Mouse (Mus musculus): ENCODE data around the gene Insl3.

Insl3 gene

DNA sequence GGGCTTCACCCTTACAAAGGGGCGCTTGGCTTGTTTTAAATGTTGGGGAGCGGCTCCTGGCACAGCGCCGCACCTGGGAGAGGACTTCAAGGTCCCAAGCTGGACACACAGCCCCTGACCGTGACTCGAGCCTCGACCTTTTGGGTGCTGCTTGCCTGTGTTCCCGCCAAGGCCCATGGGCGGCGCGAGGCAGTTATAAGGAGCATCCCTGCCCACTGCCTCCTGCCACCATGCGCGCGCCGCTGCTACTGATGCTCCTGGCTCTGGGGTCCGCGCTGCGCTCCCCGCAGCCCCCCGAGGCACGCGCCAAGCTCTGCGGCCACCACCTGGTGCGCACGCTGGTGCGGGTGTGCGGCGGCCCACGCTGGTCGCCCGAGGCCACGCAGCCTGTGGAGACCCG, at the start of gene Insl3:
Gene Insl3 (plus strand): TSS at position 187 of the 400 bp plus-strand sequence.
- in situ Hi-C loops (cut with MboI; ENCODE audit: low pct_unique_long_range_greater_than_20kb in 1 of 2, low sequenced_read_pairs in 2 of 2, unreplicated experiment in 1 of 2): no loop called here

DNA sequence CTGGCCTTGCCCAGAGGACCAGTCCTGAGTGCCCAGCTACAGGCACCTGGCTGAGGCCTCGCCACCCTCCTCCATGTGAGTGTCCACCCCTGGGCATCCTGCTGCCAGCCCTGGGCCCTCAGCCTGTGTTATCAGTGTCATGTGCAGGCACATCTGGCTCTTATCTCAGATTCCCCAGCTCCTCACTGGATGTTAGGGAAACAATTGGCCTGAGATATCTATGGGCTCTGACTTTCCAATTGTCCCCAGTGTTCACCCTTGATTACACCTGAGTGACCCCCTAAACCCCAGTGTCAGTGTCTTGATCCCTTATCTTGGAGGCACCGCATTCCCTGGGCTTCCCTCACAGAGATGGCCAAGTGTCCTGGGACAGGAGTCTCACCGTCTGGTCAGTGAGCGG, 49.7 kb upstream of the Insl3 start:
- in situ Hi-C loops (cut with MboI; ENCODE audit: low pct_unique_long_range_greater_than_20kb in 1 of 2, low sequenced_read_pairs in 2 of 2, unreplicated experiment in 1 of 2): loop anchor here in 1 of 2 experiments (10.0 kb wide), 1 partner anchor 75 kb away; the partner anchor contains the start of genes Nxnl1 and Slc27a1

DNA sequence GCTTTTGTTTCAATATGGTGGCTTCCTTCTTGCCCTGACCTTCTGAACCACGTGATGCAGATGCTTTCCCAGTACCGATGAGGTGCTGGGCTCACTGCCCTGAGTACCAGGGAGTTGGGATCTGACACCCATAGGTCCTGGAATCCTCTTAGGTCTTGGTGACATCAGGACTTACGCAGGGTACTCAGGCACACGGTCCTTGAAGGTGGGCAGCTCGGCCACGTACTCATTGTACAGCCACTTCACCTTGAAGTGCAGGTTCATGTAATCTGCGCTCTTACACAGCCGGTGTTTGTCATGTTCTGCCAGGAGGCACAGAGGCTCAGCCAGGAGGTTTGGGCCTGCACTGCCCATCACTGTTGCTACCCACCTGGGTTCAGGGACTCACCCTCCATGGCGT, 43.5 kb upstream of the Insl3 start:
- in situ Hi-C loops (cut with MboI; ENCODE audit: low pct_unique_long_range_greater_than_20kb in 1 of 2, low sequenced_read_pairs in 2 of 2, unreplicated experiment in 1 of 2): no loop called here

DNA sequence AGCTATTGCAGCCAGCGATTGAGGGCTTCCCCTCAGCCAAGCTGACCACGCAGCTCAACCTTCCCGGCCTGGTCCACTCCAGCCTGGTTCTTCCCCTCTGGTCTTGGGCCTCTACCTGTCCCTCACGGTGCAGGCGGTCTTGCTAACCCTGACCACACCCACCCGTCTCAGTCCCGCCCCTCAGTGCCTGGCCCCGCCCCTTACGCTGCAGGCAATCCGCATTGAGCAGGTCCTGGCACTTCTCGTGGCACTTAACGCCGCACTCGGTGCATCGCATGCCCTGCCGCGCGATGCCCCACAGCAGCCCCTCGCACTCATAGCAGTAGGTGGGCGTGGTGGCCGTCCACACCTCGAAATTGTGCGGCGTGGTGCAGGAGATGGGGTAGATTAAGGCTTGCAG, 34.4 kb upstream of the Insl3 start:
- in situ Hi-C loops (cut with MboI; ENCODE audit: low pct_unique_long_range_greater_than_20kb in 1 of 2, low sequenced_read_pairs in 2 of 2, unreplicated experiment in 1 of 2): no loop called here

DNA sequence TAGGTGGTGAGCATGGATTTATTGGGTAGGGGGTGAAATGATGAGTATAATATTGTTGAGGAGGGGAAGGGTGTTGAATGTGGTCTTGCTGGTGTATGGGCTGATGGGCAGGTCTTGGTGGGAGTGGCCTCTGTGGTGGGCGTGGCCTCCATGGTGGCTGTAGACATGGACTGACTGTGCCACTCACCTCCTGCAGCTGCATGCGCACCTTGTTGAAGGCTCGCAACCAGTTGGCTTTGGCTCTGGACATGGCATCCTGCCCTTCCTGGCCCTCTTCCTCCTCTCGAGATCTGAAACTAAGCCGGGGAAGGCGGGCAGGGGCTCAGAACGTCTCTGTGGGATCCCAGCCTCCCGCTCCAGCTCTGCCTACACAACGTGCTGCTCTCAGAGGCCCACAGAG, 31.2 kb upstream of the Insl3 start:
- in situ Hi-C loops (cut with MboI; ENCODE audit: low pct_unique_long_range_greater_than_20kb in 1 of 2, low sequenced_read_pairs in 2 of 2, unreplicated experiment in 1 of 2): no loop called here

DNA sequence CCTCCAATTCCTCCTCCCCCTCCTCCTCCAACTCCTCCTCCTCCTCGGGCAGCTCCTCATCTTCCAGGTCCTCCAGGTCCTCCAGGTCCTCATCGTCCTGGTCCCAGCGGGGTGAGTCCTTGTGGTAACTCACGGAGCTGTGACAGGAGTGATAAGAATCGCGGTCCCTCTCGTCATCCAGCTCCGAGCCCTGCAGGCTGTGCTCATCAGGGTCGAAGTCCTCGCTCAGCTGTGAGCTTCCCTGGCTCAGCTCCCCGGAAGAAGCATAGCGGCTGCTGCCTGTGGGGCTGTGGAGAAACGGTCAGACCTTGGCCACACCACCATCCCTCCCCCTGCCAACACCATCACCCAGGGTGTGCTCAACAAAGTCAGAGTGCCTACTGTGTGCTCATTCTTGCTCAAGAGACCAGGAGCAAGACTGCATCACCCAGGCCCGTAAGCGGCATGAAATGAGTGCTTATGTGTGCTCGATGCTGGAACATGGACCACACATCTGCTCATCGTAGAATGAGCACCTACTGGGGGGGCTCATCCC, 30.4 kb upstream of the Insl3 start:
- in situ Hi-C loops (cut with MboI; ENCODE audit: low pct_unique_long_range_greater_than_20kb in 1 of 2, low sequenced_read_pairs in 2 of 2, unreplicated experiment in 1 of 2): no loop called here

DNA sequence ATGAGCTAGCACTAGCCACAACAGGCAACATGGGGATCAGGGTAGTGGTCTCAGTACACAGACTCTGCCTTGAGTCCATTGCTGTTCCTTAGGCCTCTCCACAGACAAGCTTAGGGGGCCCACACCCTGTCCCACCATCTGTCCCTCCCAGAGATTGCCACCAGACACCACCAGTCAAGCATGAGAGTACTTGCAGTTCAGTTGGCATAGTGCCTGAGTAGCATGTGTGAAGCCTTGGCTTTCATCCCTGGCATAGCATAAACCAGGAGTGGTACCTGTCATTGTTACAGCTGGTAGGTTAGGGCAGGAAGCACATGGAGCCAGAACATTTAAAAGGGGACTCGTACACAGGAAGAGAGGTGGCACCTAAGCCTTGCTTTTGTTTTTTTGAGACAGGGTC, 29.3 kb upstream of the Insl3 start:
- in situ Hi-C loops (cut with MboI; ENCODE audit: low pct_unique_long_range_greater_than_20kb in 1 of 2, low sequenced_read_pairs in 2 of 2, unreplicated experiment in 1 of 2): no loop called here

DNA sequence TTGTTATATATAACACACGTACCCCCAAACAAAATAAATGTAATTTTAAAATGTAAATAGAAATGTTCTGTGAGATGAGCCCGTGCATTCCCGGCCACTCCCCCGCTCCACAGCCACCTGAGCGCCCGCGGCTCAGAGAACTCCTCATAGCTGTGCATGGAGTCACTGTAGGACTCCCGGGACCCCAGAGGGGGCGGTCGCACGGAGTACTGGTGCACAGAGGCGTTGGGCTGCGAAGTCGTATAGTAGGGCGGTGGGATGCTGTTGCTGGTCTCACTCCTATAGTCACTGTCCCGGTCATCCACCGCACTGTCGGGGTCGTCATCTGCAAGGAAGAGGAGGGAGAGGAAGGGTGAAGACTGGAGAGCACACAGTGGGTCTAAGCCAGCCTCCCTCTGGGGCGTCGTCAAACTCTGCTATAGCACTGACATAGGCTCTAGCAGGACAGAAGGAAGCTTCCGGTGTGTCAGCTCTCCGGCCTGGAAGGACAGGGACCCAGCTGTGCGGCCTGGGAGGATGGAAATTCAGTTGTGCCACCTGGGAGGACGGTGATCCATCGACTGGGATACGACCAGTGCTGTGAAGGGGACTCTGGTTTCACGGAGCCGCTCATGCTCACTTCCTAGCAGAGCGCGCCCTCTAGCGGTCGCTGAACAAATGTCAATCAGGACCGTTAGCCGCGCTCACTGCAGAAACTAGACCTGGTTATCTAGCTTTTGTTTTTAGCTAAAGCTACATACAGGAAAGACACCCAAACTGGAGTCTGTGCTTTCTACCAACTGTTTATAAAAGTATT, 28.5 kb upstream of the Insl3 start:
- in situ Hi-C loops (cut with MboI; ENCODE audit: low pct_unique_long_range_greater_than_20kb in 1 of 2, low sequenced_read_pairs in 2 of 2, unreplicated experiment in 1 of 2): no loop called here

DNA sequence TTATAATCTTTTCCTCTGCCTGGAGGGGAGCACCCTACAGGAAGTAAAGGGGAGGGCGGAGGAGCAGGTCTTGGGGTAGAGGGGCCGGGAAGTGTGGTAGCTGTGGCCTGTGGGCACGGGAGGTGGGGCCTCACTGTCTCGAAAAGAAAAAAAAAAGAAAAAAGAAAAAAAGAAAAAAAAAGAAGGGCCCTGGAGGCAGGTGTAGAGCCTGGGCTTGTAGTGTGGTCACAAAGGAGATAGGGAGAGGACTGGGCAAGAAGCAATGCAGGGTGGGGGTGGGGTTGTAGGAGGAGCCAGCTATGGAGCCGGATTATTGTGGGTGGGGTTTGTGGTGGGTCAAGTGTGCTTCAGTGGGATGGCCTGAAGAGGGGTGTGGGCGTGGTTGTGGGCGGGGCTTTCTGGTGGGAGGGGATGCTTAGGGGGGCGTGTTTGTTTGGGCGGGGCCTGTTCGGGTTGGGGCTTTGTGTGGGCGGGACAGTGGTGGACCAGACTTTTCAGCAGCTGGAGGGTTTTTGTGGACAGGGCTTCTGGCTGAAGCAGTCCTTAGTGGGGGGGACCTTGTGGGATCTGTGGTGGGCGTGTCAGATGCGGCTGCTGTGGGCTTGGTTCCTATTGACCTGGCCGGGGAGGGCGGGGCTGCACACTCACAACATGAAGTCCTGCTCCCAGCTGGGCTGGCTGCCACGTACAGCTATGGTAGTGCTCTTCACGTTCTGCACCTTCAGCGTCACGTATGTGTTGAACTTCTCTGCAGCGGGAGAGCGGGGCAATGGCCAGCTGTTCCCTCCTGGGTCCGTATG, 23.5 kb upstream of the Insl3 start:
- in situ Hi-C loops (cut with MboI; ENCODE audit: low pct_unique_long_range_greater_than_20kb in 1 of 2, low sequenced_read_pairs in 2 of 2, unreplicated experiment in 1 of 2): no loop called here

DNA sequence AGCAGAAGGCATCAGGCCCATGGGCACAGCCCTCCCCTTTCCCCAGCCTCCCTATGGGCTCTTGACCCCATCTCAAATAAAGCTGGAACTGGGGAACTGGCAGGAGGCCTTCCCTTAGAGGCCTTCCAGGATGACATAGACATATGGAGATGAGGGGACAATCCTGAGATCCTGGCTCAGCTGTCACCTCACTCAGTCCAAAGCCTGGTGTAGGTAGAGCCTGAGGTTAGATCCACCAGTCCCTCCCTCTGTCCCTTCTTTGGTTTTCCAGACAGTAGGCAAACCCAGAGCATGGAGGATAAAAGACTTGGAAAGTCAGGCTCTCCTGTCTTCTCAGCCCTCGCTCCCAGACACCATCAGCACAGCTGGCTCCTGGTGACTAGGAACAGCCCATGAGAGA, 22.2 kb upstream of the Insl3 start:
- in situ Hi-C loops (cut with MboI; ENCODE audit: low pct_unique_long_range_greater_than_20kb in 1 of 2, low sequenced_read_pairs in 2 of 2, unreplicated experiment in 1 of 2): no loop called here

DNA sequence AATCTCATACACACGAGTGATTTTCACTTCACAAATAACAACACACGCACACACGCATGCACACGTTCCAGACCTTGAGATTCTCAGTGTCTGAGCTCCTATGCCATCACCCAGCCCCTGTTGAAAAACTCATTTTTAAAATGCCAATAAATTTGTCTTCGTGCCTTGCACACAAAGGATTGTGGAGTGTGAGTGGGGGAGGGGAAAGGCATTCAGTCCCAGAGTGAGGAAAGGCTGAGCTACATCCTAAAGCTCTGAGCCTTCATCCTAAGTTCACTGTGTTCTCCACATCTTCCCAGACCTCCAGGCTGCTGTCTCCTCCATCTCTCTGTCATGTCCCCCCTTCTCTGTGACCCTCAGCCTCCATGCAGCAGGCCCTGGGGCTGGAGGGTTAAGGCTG, 21.8 kb upstream of the Insl3 start:
- in situ Hi-C loops (cut with MboI; ENCODE audit: low pct_unique_long_range_greater_than_20kb in 1 of 2, low sequenced_read_pairs in 2 of 2, unreplicated experiment in 1 of 2): no loop called here

DNA sequence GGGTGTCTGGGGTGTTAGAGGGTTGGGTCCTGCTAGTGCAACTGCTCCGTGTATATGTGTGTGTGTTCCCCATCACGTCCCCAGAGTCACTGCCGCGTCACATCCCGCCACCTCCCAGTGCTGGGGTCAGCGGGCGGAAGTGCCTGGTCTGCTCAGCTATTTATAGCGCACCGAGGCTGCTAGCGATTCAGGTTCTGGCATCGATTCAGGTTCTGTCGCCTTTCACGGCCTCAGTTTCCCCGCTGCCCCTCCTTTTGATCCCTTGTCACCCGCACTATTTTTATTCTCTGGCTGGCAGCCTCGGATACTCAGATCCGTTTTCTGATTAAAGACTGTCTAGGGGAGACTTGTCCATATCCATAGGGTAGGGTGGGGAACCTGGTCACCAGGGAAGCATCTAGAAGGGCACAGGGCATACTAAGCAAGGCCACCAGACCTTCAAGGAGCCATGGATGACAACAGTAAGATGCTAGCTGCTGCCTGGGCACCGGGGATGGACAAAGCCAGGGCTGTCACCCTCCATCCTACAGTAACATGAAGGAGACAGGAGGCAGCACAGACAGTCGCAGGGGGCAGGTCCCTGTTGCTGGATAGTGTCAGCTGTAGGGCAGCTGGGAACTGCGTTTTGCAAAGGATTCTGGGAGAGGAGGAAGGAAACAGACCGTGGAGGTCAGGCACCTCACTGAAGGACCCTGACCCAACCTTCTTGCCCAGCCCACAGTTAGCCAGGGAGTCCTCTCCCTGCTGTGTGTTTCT, 20.6 kb upstream of the Insl3 start:
- in situ Hi-C loops (cut with MboI; ENCODE audit: low pct_unique_long_range_greater_than_20kb in 1 of 2, low sequenced_read_pairs in 2 of 2, unreplicated experiment in 1 of 2): no loop called here

DNA sequence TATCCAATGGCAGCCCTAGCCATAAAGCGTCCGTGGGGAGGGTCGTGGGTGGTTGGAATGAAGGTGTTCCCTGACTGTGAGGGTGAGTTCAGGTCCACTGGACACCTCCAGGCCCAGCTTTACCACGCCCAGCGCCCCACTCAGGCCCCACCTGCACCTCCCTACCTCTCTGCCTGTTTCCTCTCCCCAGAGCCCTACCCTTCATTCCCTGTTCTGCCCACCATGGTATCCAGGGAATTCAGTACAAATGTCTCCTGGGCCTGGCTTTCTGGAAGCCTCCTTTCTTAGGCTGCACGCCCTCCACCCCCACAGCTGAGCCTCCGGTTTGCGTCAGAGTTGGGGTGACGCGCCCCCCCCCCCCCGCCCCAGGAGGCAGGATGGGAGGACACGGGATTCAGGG, 18.8 kb upstream of the Insl3 start:
- in situ Hi-C loops (cut with MboI; ENCODE audit: low pct_unique_long_range_greater_than_20kb in 1 of 2, low sequenced_read_pairs in 2 of 2, unreplicated experiment in 1 of 2): no loop called here

DNA sequence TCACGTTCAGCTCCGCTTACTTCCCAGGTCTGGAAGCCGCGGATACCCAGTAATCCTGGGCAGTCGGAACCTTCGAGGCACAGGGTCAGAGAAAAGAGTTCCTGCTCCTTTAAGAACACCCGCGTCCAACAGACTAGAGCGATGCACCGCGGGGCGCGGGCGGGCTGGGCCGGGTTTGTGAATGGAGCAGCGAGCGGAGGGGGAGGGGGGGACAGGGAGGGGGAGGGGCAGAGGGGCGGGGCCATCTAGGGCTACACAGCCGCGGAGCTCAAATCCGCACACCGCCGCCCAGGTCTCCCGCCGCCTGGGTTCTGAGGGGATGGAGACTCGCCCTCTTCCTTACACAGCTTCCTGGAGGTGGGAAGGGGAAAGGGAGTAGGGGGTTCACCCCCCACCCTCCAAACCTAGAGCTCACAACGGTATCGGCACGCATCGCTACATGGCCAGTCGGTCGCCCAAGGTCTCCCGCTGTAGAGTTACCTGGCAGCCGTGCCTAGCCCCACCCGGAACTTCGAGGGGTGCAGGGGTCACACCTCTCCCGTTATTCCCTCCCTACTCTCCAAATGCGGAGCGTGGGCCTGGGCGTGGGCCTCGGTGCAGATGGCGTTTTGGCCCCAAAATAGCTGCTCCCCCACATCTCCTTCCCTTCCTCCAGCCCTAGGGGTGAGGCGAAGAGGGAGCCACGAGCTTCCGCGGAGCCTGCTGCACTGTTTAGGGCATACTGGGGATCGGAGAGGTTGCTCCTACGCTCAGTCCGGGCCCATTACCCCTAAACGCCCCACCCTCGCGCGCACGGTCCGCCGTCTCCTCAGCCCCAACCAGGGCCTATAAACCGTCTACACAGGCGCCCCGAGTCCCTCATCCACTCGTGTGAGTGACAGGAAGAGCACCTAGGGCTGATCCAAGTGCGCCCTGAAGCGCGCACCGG, 18.1 kb upstream of the Insl3 start:
- in situ Hi-C loops (cut with MboI; ENCODE audit: low pct_unique_long_range_greater_than_20kb in 1 of 2, low sequenced_read_pairs in 2 of 2, unreplicated experiment in 1 of 2): no loop called here

DNA sequence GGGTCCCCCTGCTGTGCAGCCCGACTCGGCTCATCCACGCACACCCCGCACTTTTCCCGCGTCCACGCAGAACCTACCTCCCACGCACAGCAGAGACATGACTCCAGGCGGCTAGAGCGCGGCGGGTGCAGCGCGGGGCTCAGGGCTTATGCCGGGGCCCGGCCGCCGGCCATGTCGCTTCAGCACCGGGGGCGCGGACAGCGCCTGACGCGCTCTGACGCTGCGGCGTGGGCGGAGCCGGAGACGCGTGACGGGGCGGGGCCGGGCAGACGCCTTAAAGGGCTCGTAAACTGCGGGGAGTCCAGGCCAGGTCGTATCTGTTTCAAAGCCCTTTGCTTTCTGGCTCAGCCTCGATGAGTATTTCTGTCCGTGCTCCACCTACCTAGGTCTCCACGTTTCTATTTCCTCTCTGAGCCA, 17.5 kb upstream of the Insl3 start, which contains the start of gene Unc13a:
Gene Unc13a (minus strand): TSS at position 209 of the 417 bp plus-strand sequence.
- in situ Hi-C loops (cut with MboI; ENCODE audit: low pct_unique_long_range_greater_than_20kb in 1 of 2, low sequenced_read_pairs in 2 of 2, unreplicated experiment in 1 of 2): no loop called here

DNA sequence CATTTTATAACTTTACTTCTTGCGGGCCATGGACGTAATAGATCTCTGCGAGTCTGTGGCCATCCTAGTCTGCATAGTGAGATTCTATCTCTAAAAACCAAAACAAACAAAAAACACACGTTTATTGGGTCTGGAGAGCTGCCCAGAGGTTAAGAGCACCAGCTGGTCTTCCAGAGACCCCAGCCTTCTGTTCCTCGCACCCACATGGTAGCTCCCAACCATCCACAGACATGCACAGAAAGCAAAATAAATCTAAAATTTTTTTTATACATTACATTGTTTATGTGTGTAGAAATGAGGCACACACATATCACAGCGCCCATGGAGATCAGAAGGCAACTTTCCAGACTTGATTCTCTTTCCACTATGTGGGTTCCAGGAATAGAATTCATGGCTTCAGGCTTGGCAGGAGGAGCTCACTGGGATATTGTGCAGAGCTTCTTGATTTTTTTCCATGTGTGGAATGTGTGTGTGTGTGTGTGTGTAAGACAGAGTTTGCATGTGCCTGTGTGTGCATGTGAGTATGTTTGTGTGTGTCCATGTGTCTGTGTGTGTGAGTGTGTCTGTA, 16.8 kb upstream of the Insl3 start:
- in situ Hi-C loops (cut with MboI; ENCODE audit: low pct_unique_long_range_greater_than_20kb in 1 of 2, low sequenced_read_pairs in 2 of 2, unreplicated experiment in 1 of 2): no loop called here

DNA sequence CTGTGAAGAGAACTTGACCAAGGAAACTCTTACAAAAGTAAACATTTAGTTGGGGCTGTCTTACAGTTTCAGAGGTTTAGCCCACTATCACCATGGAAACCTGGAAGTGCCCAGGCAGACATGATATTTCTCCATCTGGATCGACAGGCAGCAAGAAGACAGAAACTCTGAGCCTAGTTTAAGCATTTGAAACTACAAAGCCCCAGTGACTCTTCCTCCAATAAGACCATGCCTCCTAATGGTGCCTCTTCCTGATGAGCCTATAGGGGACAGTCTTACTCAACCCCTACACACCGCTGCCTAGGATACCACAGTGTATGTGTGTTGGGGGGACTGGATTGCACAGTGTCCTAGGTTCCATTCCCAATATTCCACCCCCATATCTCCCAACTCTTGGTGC, 14.9 kb upstream of the Insl3 start:
- in situ Hi-C loops (cut with MboI; ENCODE audit: low pct_unique_long_range_greater_than_20kb in 1 of 2, low sequenced_read_pairs in 2 of 2, unreplicated experiment in 1 of 2): no loop called here
